Mouse (Mus musculus) right cerebral cortex, postnatal 36 days (tissue): ENCODE data around the gene Sema4c.

Source experiments
- DNase-seq, 2 experiments: peaks; one replicate each; pipeline ENCODE4 v3.0.0; 2022; ENCODE audit warnings: low spot score in 2 of 2, mixed read lengths in 1 of 2

Gene Sema4c

GRCm38 (mm10) chr1:36579974-36580383 is 21.8 kb upstream of the Sema4c start:
- DNase-seq = no peak

- DNase-seq = no peak
Observed at GRCm38 (mm10) chr1:36576991-36577675, 19.0 kb upstream of the Sema4c start.

- no peak for DNase-seq
Observed at GRCm38 (mm10) chr1:36575347-36575746, 17.2 kb upstream of the Sema4c start.

- DNase-seq = no peak
Observed at GRCm38 (mm10) chr1:36574196-36574955, 16.2 kb upstream of the Sema4c start.

GRCm38 (mm10) chr1:36573524-36573923 is 15.4 kb upstream of the Sema4c start:
- DNase-seq = no peak

- DNase-seq = no peak
Observed at GRCm38 (mm10) chr1:36572709-36573108, 14.6 kb upstream of the Sema4c start.

- no peak for DNase-seq
Observed at GRCm38 (mm10) chr1:36572140-36572700, 14.1 kb upstream of the Sema4c start.

GRCm38 (mm10) chr1:36571627-36572026 is 13.5 kb upstream of the Sema4c start:
- DNase-seq = no peak

- no peak for DNase-seq
Observed at GRCm38 (mm10) chr1:36570320-36570719, 12.2 kb upstream of the Sema4c start.

- DNase-seq = no peak
Observed at GRCm38 (mm10) chr1:36569694-36570276, 11.6 kb upstream of the Sema4c start.

GRCm38 (mm10) chr1:36568776-36569175 is 10.6 kb upstream of the Sema4c start:
- DNase-seq = no peak

- DNase-seq = no peak
Observed at GRCm38 (mm10) chr1:36567818-36568603, 9.9 kb upstream of the Sema4c start.

GRCm38 (mm10) chr1:36566425-36566824 is 8.3 kb upstream of the Sema4c start:
- DNase-seq = no peak

- DNase-seq = no peak
Observed at GRCm38 (mm10) chr1:36564101-36564500, 6.0 kb upstream of the Sema4c start.

GRCm38 (mm10) chr1:36563632-36564031 is 5.5 kb upstream of the Sema4c start:
- no peak for DNase-seq

- DNase-seq = no peak
Observed at GRCm38 (mm10) chr1:36563197-36563596, 5.0 kb upstream of the Sema4c start.

- no peak for DNase-seq
Observed at GRCm38 (mm10) chr1:36562388-36562787, 4.2 kb upstream of the Sema4c start.

- DNase-seq = no peak
Observed at GRCm38 (mm10) chr1:36560903-36561302, 2.8 kb upstream of the Sema4c start.

- no peak for DNase-seq
Observed at GRCm38 (mm10) chr1:36559888-36560287, 1.7 kb upstream of the Sema4c start.

- DNase-seq = no peak
Observed at GRCm38 (mm10) chr1:36559256-36559655, 1.1 kb upstream of the Sema4c start.

GRCm38 (mm10) chr1:36557457-36558011 is 615 bp downstream of the Sema4c start:
- DNase-seq = peak; percentile 42 to 58
